Mouse (Mus musculus): ENCODE data around the gene Slc8a1. TPM values are rescaled to one million over a fixed set of nuclear protein-coding genes. Genes with fewer than 3 reads are reported as not detected.

Slc8a1 gene
- polyA plus RNA-seq, 1 experiment from 2014 or later = 144 TPM

GRCm38 (mm10) chr17:81360571-81360970 is 377.6 kb downstream of the Slc8a1 start:
- Histone ChIP-seq H3K27me3 (ENCODE audit: control insufficient read depth, insufficient read depth, low read length) (no peaks in the 10 kb centered on the region), H3K4me1 (ENCODE audit: control insufficient read depth in 2 of 2, insufficient read depth in 2 of 2, low read length in 2 of 2) (no peaks in the 10 kb centered on the region), H3K27ac (replicated peaks in 1 of 2; ENCODE audit: control insufficient read depth in 1 of 2, insufficient read depth in 1 of 2, low read depth in 2 of 2, low read length in 2 of 2) (no peak overlapping the region), H3K9ac (ENCODE audit: low read length) (no peak overlapping the region), H3K9me3 (ENCODE audit: control insufficient read depth, low read length) (peaks cover 8% of the 10 kb centered on the region), H3K36me3 (ENCODE audit: control insufficient read depth, insufficient read depth, low read length) (no peaks in the 10 kb centered on the region), H3K4me3 (ENCODE audit: control insufficient read depth in 1 of 2, insufficient read depth in 1 of 2, low read depth in 1 of 2, low read length in 2 of 2) (no peak overlapping the region), H3K4me2 (ENCODE audit: low read length) (no peak overlapping the region)
- ATAC-seq (ENCODE audit: insufficient number of reproducible peaks, insufficient read depth, low FRiP score, low read depth) = no peak
- WGBS = 80% methylated on average over 2 of the region's 2 CpGs

GRCm38 (mm10) chr17:81360032-81360431 is 378.1 kb downstream of the Slc8a1 start:
- H3K27me3 ChIP-seq (ENCODE audit: control insufficient read depth, insufficient read depth, low read length) = no peaks in the 10 kb centered on the region
- ATAC-seq (ENCODE audit: insufficient number of reproducible peaks, insufficient read depth, low FRiP score, low read depth) = no peak
- peaks cover 12% of the 10 kb centered on the region for H3K9me3 ChIP-seq (ENCODE audit: control insufficient read depth, low read length)
- H3K4me1 ChIP-seq (ENCODE audit: control insufficient read depth in 2 of 2, insufficient read depth in 2 of 2, low read length in 2 of 2) = no peaks in the 10 kb centered on the region
- no peak overlapping the region for H3K27ac ChIP-seq (replicated peaks in 1 of 2; ENCODE audit: control insufficient read depth in 1 of 2, insufficient read depth in 1 of 2, low read depth in 2 of 2, low read length in 2 of 2)
- no peak overlapping the region for H3K9ac ChIP-seq (ENCODE audit: low read length)
- H3K36me3 ChIP-seq (ENCODE audit: control insufficient read depth, insufficient read depth, low read length) = no peaks in the 10 kb centered on the region
- no peak overlapping the region for H3K4me3 ChIP-seq (ENCODE audit: control insufficient read depth in 1 of 2, insufficient read depth in 1 of 2, low read depth in 1 of 2, low read length in 2 of 2)
- no peak overlapping the region for H3K4me2 ChIP-seq (ENCODE audit: low read length)
- 77% methylated on average over 4 of the region's 4 CpGs for whole genome bisulfite sequencing

- H3K27me3 ChIP-seq (ENCODE audit: control insufficient read depth, insufficient read depth, low read length) = no peaks in the 10 kb centered on the region
- no peak overlapping the region for H3K4me3 ChIP-seq (ENCODE audit: control insufficient read depth in 1 of 2, insufficient read depth in 1 of 2, low read depth in 1 of 2, low read length in 2 of 2)
- 74% methylated on average over 7 of the region's 7 CpGs for WGBS
- H3K9me3 ChIP-seq (ENCODE audit: control insufficient read depth, low read length) = no peaks in the 10 kb centered on the region
- no peaks in the 10 kb centered on the region for H3K36me3 ChIP-seq (ENCODE audit: control insufficient read depth, insufficient read depth, low read length)
- no peak overlapping the region for H3K27ac ChIP-seq (replicated peaks in 1 of 2; ENCODE audit: control insufficient read depth in 1 of 2, insufficient read depth in 1 of 2, low read depth in 2 of 2, low read length in 2 of 2)
- no peaks in the 10 kb centered on the region for H3K4me1 ChIP-seq (ENCODE audit: control insufficient read depth in 2 of 2, insufficient read depth in 2 of 2, low read length in 2 of 2)
- no peak overlapping the region for H3K9ac ChIP-seq (ENCODE audit: low read length)
- H3K4me2 ChIP-seq (ENCODE audit: low read length) = no peak overlapping the region
- no peak for ATAC-seq (ENCODE audit: insufficient number of reproducible peaks, insufficient read depth, low FRiP score, low read depth)
Observed at GRCm38 (mm10) chr17:81336024-81336754, 402.0 kb downstream of the Slc8a1 start.

GRCm38 (mm10) chr17:81335526-81335925 is 402.7 kb downstream of the Slc8a1 start:
- Histone ChIP-seq H3K36me3 (ENCODE audit: control insufficient read depth, insufficient read depth, low read length) (no peaks in the 10 kb centered on the region), H3K27ac (replicated peaks in 1 of 2; ENCODE audit: control insufficient read depth in 1 of 2, insufficient read depth in 1 of 2, low read depth in 2 of 2, low read length in 2 of 2) (no peak overlapping the region), H3K27me3 (ENCODE audit: control insufficient read depth, insufficient read depth, low read length) (no peaks in the 10 kb centered on the region), H3K4me3 (ENCODE audit: control insufficient read depth in 1 of 2, insufficient read depth in 1 of 2, low read depth in 1 of 2, low read length in 2 of 2) (no peak overlapping the region), H3K4me2 (ENCODE audit: low read length) (no peak overlapping the region), H3K9me3 (ENCODE audit: control insufficient read depth, low read length) (no peaks in the 10 kb centered on the region), H3K4me1 (ENCODE audit: control insufficient read depth in 2 of 2, insufficient read depth in 2 of 2, low read length in 2 of 2) (no peaks in the 10 kb centered on the region), H3K9ac (ENCODE audit: low read length) (no peak overlapping the region)
- 39% methylated on average over 1 of the region's 1 CpGs for WGBS
- ATAC-seq (ENCODE audit: insufficient number of reproducible peaks, insufficient read depth, low FRiP score, low read depth) = no peak

Data from heart, embryonic 14.5 days (tissue).